Mouse (Mus musculus): ENCODE data around the gene Scaf4. TPM values are rescaled to one million over a fixed set of nuclear protein-coding genes. Genes with fewer than 3 reads are reported as not detected.
"Not testable (repeated sequence)": the region's sequence is repeated elsewhere in the genome, so short reads cannot be mapped to it uniquely, and the experiment has no call there.

Scaf4 gene
- polyA plus RNA-seq, 1 experiment from 2014 or later: 31.4 TPM

GRCm38 (mm10) chr16:90261791-90262190, 22.5 kb downstream of the Scaf4 start:
- no peak for TF ChIP-seq CTCF (IDR thresholded peaks at IDR 0.05)
- ChIA-PET CTCF (no interaction called here), POLR2A (no interaction called here)
- no peaks in the 10 kb centered on the region for H3K27me3 ChIP-seq
- in situ Hi-C loops (cut with MboI; ENCODE audit: low pct_unique_long_range_greater_than_20kb): no loop called here
- no peak for DNase-seq (ENCODE audit: low read depth, low spot score)
- no peak for ATAC-seq

- no peak for DNase-seq (ENCODE audit: low read depth, low spot score)
- ChIA-PET POLR2A (no interaction called here), CTCF (no interaction called here)
- in situ Hi-C loops (cut with MboI; ENCODE audit: low pct_unique_long_range_greater_than_20kb): no loop called here
- no peak for ATAC-seq
- H3K27me3 ChIP-seq: no peaks in the 10 kb centered on the region
- no peak for TF ChIP-seq CTCF (IDR thresholded peaks at IDR 0.05)
Observed at GRCm38 (mm10) chr16:90260097-90260496, 24.2 kb downstream of the Scaf4 start.

- H3K27me3 ChIP-seq: no peaks in the 10 kb centered on the region
- CTCF ChIA-PET: interaction anchor here (1.5 kb wide), 1 partner anchor 21 kb away, joined by 3 read pairs; no protein-coding TSS in a partner anchor
- no peak for TF ChIP-seq CTCF (IDR thresholded peaks at IDR 0.05)
- ATAC-seq (no peak), DNase-seq (ENCODE audit: low read depth, low spot score) (no peak)
- in situ Hi-C loops (cut with MboI; ENCODE audit: low pct_unique_long_range_greater_than_20kb): no loop called here
- POLR2A ChIA-PET: interaction anchor here (0.7 kb wide), 1 partner anchor 15 kb away, joined by 6 read pairs; no protein-coding TSS in a partner anchor
Observed at GRCm38 (mm10) chr16:90259623-90260022, 24.7 kb downstream of the Scaf4 start.

- ChIA-PET CTCF (interaction anchor here (1.5 kb wide), 1 partner anchor 20 kb away, joined by 3 read pairs; no protein-coding TSS in a partner anchor), POLR2A (no interaction called here)
- no peak for ATAC-seq
- no peaks in the 10 kb centered on the region for H3K27me3 ChIP-seq
- no peak for TF ChIP-seq CTCF (IDR thresholded peaks at IDR 0.05)
- DNase-seq (ENCODE audit: low read depth, low spot score): no peak
- in situ Hi-C loops (cut with MboI; ENCODE audit: low pct_unique_long_range_greater_than_20kb): no loop called here
Observed at GRCm38 (mm10) chr16:90258950-90259349, 25.4 kb downstream of the Scaf4 start.

GRCm38 (mm10) chr16:90252521-90252920, 31.8 kb downstream of the Scaf4 start:
- H3K27me3 ChIP-seq: no peaks in the 10 kb centered on the region
- no peak for ATAC-seq
- POLR2A ChIA-PET: no interaction called here
- in situ Hi-C loops (cut with MboI; ENCODE audit: low pct_unique_long_range_greater_than_20kb): no loop called here
- CTCF ChIA-PET: interaction anchor here (1.4 kb wide), 2 partner anchors 9 to 13 kb away, joined by 4 read pairs; no protein-coding TSS in a partner anchor
- no peak for DNase-seq (ENCODE audit: low read depth, low spot score)
- no peak for TF ChIP-seq CTCF (IDR thresholded peaks at IDR 0.05)

GRCm38 (mm10) chr16:90251256-90251655, 33.0 kb downstream of the Scaf4 start:
- ATAC-seq; CTCF ChIA-PET; in situ Hi-C loops (cut with MboI; ENCODE audit: low pct_unique_long_range_greater_than_20kb); POLR2A ChIA-PET; DNase-seq (ENCODE audit: low read depth, low spot score); H3K27me3 ChIP-seq: not testable (repeated sequence)

- no peaks in the 10 kb centered on the region for H3K27me3 ChIP-seq
- peak; percentile 84 for ATAC-seq
- DNase-seq (ENCODE audit: low read depth, low spot score): no peak
- ChIA-PET CTCF (no interaction called here), POLR2A (interaction anchor here (0.6 to 0.8 kb wide), 2 partner anchors 11 to 379 kb away, joined by 3 to 4 read pairs; no protein-coding TSS in a partner anchor)
- TF ChIP-seq CTCF (IDR thresholded peaks at IDR 0.05): no peak
- in situ Hi-C loops (cut with MboI; ENCODE audit: low pct_unique_long_range_greater_than_20kb): no loop called here
Observed at GRCm38 (mm10) chr16:90250099-90250498, 34.2 kb downstream of the Scaf4 start.

GRCm38 (mm10) chr16:90242426-90243304, 41.6 kb downstream of the Scaf4 start:
- ChIA-PET CTCF (interaction anchor here (0.8 to 0.9 kb wide), 2 partner anchors 20 to 34 kb away, joined by 3 read pairs; no protein-coding TSS in a partner anchor), POLR2A (no interaction called here)
- DNase-seq (ENCODE audit: low read depth, low spot score) (no peak), ATAC-seq (no peak)
- no peaks in the 10 kb centered on the region for H3K27me3 ChIP-seq
- no peak for TF ChIP-seq CTCF (IDR thresholded peaks at IDR 0.05)
- in situ Hi-C loops (cut with MboI; ENCODE audit: low pct_unique_long_range_greater_than_20kb): no loop called here

- POLR2A ChIA-PET: no interaction called here
- in situ Hi-C loops (cut with MboI; ENCODE audit: low pct_unique_long_range_greater_than_20kb): no loop called here
- DNase-seq (ENCODE audit: low read depth, low spot score) (no peak), ATAC-seq (no peak)
- no peaks in the 10 kb centered on the region for H3K27me3 ChIP-seq
- CTCF ChIA-PET: no interaction called here
- no peak for TF ChIP-seq CTCF (IDR thresholded peaks at IDR 0.05)
Observed at GRCm38 (mm10) chr16:90241875-90242274, 42.4 kb downstream of the Scaf4 start.

GRCm38 (mm10) chr16:90239128-90239746, 45.1 kb downstream of the Scaf4 start:
- ChIA-PET CTCF (interaction anchor here (1.3 to 1.6 kb wide), 3 partner anchors 14 to 562 kb away, joined by 3 to 4 read pairs (median 3); no protein-coding TSS in a partner anchor), POLR2A (interaction anchor here (1.1 kb wide), 1 partner anchor 11 kb away, joined by 4 read pairs; no protein-coding TSS in a partner anchor)
- TF ChIP-seq CTCF (IDR thresholded peaks at IDR 0.05): no peak
- ATAC-seq (no peak), DNase-seq (ENCODE audit: low read depth, low spot score) (no peak)
- in situ Hi-C loops (cut with MboI; ENCODE audit: low pct_unique_long_range_greater_than_20kb): no loop called here
- no peaks in the 10 kb centered on the region for H3K27me3 ChIP-seq

- in situ Hi-C loops (cut with MboI; ENCODE audit: low pct_unique_long_range_greater_than_20kb): no loop called here
- ATAC-seq (no peak), DNase-seq (ENCODE audit: low read depth, low spot score) (no peak)
- ChIA-PET CTCF (no interaction called here), POLR2A (no interaction called here)
- H3K27me3 ChIP-seq: no peaks in the 10 kb centered on the region
- TF ChIP-seq CTCF (IDR thresholded peaks at IDR 0.05): no peak
Observed at GRCm38 (mm10) chr16:90235188-90235587, 49.1 kb downstream of the Scaf4 start.

All from Patski (cell line).